Mouse (Mus musculus) liver, embryonic 13.5 days (tissue): Measurements from ENCODE around the gene Ptpre. TPM values are rescaled to one million over a fixed set of nuclear protein-coding genes. Genes with fewer than 3 reads are reported as not detected.
"Not testable (repeated sequence)": the region's sequence is repeated elsewhere in the genome, so short reads cannot be mapped to it uniquely, and the experiment has no call there.

Experiments
- ATAC-seq: fragments of 200-750 bp; cut with Nextera tagmentation; 2 replicates; pipeline ENCODE4 v1.8.0; 2017; ENCODE audit warnings: low read depth, mild to moderate bottlenecking, moderate number of reproducible peaks, moderate library complexity
- DNase-seq: peaks from one replicate; pipeline ENCODE4 v3.0.0; 2022
- H3K27ac ChIP-seq: fragments of 300-500 bp; sonication (generic); 2 replicates; pipeline ENCODE4 v1.5.1; 2015; ENCODE audit warnings: moderate library complexity, mild to moderate bottlenecking, inconsistent platforms
- H3K27me3 ChIP-seq: fragments of 300-500 bp; sonication (generic); 2 replicates; pipeline ENCODE4 v1.6.1; 2015; ENCODE audit warnings: mild to moderate bottlenecking, inconsistent platforms
- H3K36me3 ChIP-seq: fragments of 300-500 bp; sonication (generic); 2 replicates; pipeline ENCODE4 v1.6.1; 2015; ENCODE audit warnings: mild to moderate bottlenecking, inconsistent platforms
- H3K4me1 ChIP-seq: fragments of 300-500 bp; sonication (generic); replicated peaks from 2 replicates; pipeline ENCODE4 v1.6.1; 2015; ENCODE audit warnings: inconsistent platforms
- H3K4me2 ChIP-seq: fragments of 300-500 bp; sonication (generic); 2 replicates; pipeline ENCODE4 v1.6.1; 2015; ENCODE audit warnings: inconsistent platforms, mild to moderate bottlenecking, moderate library complexity
- H3K4me3 ChIP-seq: fragments of 300-500 bp; sonication (generic); replicated peaks from 2 replicates; pipeline ENCODE4 v1.5.1; 2015; ENCODE audit warnings: mild to moderate bottlenecking, inconsistent platforms
- H3K9ac ChIP-seq: fragments of 300-500 bp; sonication (generic); 2 replicates; pipeline ENCODE4 v1.6.1; 2015; ENCODE audit warnings: mild to moderate bottlenecking, inconsistent platforms
- H3K9me3 ChIP-seq: fragments of 300-500 bp; sonication (generic); replicated peaks from 2 replicates; pipeline ENCODE4 v1.6.1; 2016; ENCODE audit warnings: inconsistent platforms
- WGBS: fragments of 180-500 bp; shearing (Covaris S2); methylation state at CpG from one replicate; pipeline ENCODE4 v1.1.7; 2015; ENCODE audit not compliant: insufficient replicate concordance; 5-methylcytosine and 5-hydroxymethylcytosine counted together
- polyA plus RNA-seq: library from polyadenylated mRNA; unstranded; fragments of >200 nt; fragmentation: Nextera tagmentation; extraction: Ambion mirVana; gene quantifications from 2 replicates; pipeline ENCODE4 v1.2.1, GENCODE M21; 2015

Ptpre gene
- polyA plus RNA-seq, 1 experiment from 2014 or later = 2.8 TPM

- H3K27me3 ChIP-seq, H3K4me2 ChIP-seq, ATAC-seq, H3K9me3 ChIP-seq, H3K4me1 ChIP-seq, H3K27ac ChIP-seq, H3K4me3 ChIP-seq, H3K9ac ChIP-seq, DNase-seq: not testable (repeated sequence)
- H3K36me3 ChIP-seq = peaks cover 100% of the 10 kb centered on the region
- 95% methylated on average over 5 of the region's 5 CpGs for WGBS
Observed at GRCm38 (mm10) chr7:135697021-135697740, 159.9 kb downstream of the Ptpre start.

- 100% methylated on average over 2 of the region's 2 CpGs for WGBS
- Histone ChIP-seq H3K4me3 (no peak overlapping the region), H3K9ac (no peak overlapping the region), H3K36me3 (peaks cover 100% of the 10 kb centered on the region), H3K4me2 (no peak overlapping the region), H3K27me3 (no peaks in the 10 kb centered on the region), H3K4me1 (no peaks in the 10 kb centered on the region), H3K9me3 (no peaks in the 10 kb centered on the region), H3K27ac (no peak overlapping the region)
- no peak for DNase-seq
- no peak for ATAC-seq
Observed at GRCm38 (mm10) chr7:135698362-135698761, 161.1 kb downstream of the Ptpre start.

GRCm38 (mm10) chr7:135699351-135699750 is 162.1 kb downstream of the Ptpre start:
- peaks cover 100% of the 10 kb centered on the region for H3K36me3 ChIP-seq
- H3K9ac ChIP-seq, DNase-seq, ATAC-seq, H3K4me2 ChIP-seq, H3K9me3 ChIP-seq, H3K4me3 ChIP-seq, H3K27me3 ChIP-seq, H3K27ac ChIP-seq, H3K4me1 ChIP-seq: not testable (repeated sequence)
- 89% methylated on average over 6 of the region's 6 CpGs for WGBS

- no peak for DNase-seq
- WGBS = 91% methylated on average over 9 of the region's 9 CpGs
- Histone ChIP-seq H3K36me3 (peaks cover 100% of the 10 kb centered on the region), H3K4me3 (no peak overlapping the region), H3K9me3 (no peaks in the 10 kb centered on the region), H3K9ac (no peak overlapping the region), H3K27ac (no peak overlapping the region), H3K27me3 (no peaks in the 10 kb centered on the region), H3K4me2 (no peak overlapping the region), H3K4me1 (peaks cover 12% of the 10 kb centered on the region; the same call in 1 of the 2 replicates)
- no peak for ATAC-seq
Observed at GRCm38 (mm10) chr7:135703600-135704148, 166.4 kb downstream of the Ptpre start.

GRCm38 (mm10) chr7:135704251-135704650 is 167.0 kb downstream of the Ptpre start:
- Histone ChIP-seq H3K9ac (no peak overlapping the region), H3K9me3 (no peaks in the 10 kb centered on the region), H3K4me3 (no peak overlapping the region), H3K27ac (no peak overlapping the region), H3K4me1 (peaks cover 12% of the 10 kb centered on the region; the same call in 1 of the 2 replicates), H3K4me2 (no peak overlapping the region), H3K36me3 (peaks cover 100% of the 10 kb centered on the region), H3K27me3 (no peaks in the 10 kb centered on the region)
- DNase-seq (no peak), ATAC-seq (no peak)
- 85% methylated on average over 8 of the region's 8 CpGs for WGBS

- H3K27me3 ChIP-seq = no peaks in the 10 kb centered on the region
- ATAC-seq = no peak
- H3K36me3 ChIP-seq = peaks cover 100% of the 10 kb centered on the region
- H3K9ac ChIP-seq = no peak overlapping the region
- H3K4me1 ChIP-seq = peaks cover 18% of the 10 kb centered on the region
- DNase-seq = no peak
- no peak overlapping the region for H3K4me3 ChIP-seq
- WGBS = 90% methylated on average over 1 of the region's 1 CpGs
- no peak overlapping the region for H3K4me2 ChIP-seq
- no peak overlapping the region for H3K27ac ChIP-seq
- H3K9me3 ChIP-seq = no peaks in the 10 kb centered on the region
Observed at GRCm38 (mm10) chr7:135705083-135705482, 167.8 kb downstream of the Ptpre start.

- DNase-seq (no peak), ATAC-seq (no peak)
- H3K4me1 ChIP-seq = peaks cover 25% of the 10 kb centered on the region
- H3K27me3 ChIP-seq = no peaks in the 10 kb centered on the region
- H3K36me3 ChIP-seq = peaks cover 100% of the 10 kb centered on the region
- no peak overlapping the region for H3K9ac ChIP-seq
- H3K4me3 ChIP-seq = no peak overlapping the region
- no peaks in the 10 kb centered on the region for H3K9me3 ChIP-seq
- WGBS = 89% methylated on average over 6 of the region's 6 CpGs
- H3K27ac ChIP-seq = no peak overlapping the region
- H3K4me2 ChIP-seq = no peak overlapping the region
Observed at GRCm38 (mm10) chr7:135705753-135706152, 168.5 kb downstream of the Ptpre start.

- Histone ChIP-seq H3K4me3 (no peak overlapping the region), H3K4me1 (peaks cover 41% of the 10 kb centered on the region), H3K36me3 (peaks cover 81% of the 10 kb centered on the region), H3K9ac (no peak overlapping the region), H3K27ac (no peak overlapping the region), H3K27me3 (no peaks in the 10 kb centered on the region), H3K4me2 (no peak overlapping the region), H3K9me3 (no peaks in the 10 kb centered on the region)
- 79% methylated on average over 2 of the region's 2 CpGs for WGBS
- DNase-seq (no peak), ATAC-seq (no peak)
Observed at GRCm38 (mm10) chr7:135710702-135711101, 173.4 kb downstream of the Ptpre start.

- 62% methylated on average over 1 of the region's 1 CpGs for WGBS
- Histone ChIP-seq H3K4me2 (peak overlapping the region; percentile 85), H3K4me1 (peaks cover 50% of the 10 kb centered on the region), H3K27ac (peak overlapping the region; percentile 56; the same call in 1 of the 2 replicates), H3K9ac (peak overlapping the region; percentile 100), H3K9me3 (no peaks in the 10 kb centered on the region), H3K27me3 (no peaks in the 10 kb centered on the region), H3K36me3 (peaks cover 63% of the 10 kb centered on the region), H3K4me3 (peak overlapping the region; percentile 98)
- no peak for ATAC-seq
- no peak for DNase-seq
Observed at GRCm38 (mm10) chr7:135712534-135712933, 175.3 kb downstream of the Ptpre start.

- Histone ChIP-seq H3K36me3 (peaks cover 55% of the 10 kb centered on the region), H3K27ac (peak overlapping the region; percentile 56; the same call in 1 of the 2 replicates)
- no peak for ATAC-seq
Observed at GRCm38 (mm10) chr7:135713326-135713725, 176.0 kb downstream of the Ptpre start.

GRCm38 (mm10) chr7:135715166-135715565 is 177.9 kb downstream of the Ptpre start:
- Histone ChIP-seq H3K27ac (peak overlapping the region; percentile 97), H3K4me2 (peak overlapping the region; percentile 85), H3K4me1 (peaks cover 63% of the 10 kb centered on the region), H3K27me3 (no peaks in the 10 kb centered on the region), H3K9me3 (no peaks in the 10 kb centered on the region), H3K9ac (peak overlapping the region; percentile 100), H3K36me3 (peaks cover 37% of the 10 kb centered on the region), H3K4me3 (peak overlapping the region; percentile 98)
- no peak for ATAC-seq
- under 1% methylated on average over 7 of the region's 7 CpGs for WGBS
- no peak for DNase-seq

More at GRCm38 (mm10) chr7:135713326-135713725, 176.0 kb downstream of the Ptpre start:
- Histone ChIP-seq H3K4me2 (peak overlapping the region; percentile 85), H3K4me3 (peak overlapping the region; percentile 98), H3K4me1 (peaks cover 54% of the 10 kb centered on the region), H3K9me3 (no peaks in the 10 kb centered on the region), H3K27me3 (no peaks in the 10 kb centered on the region), H3K9ac (peak overlapping the region; percentile 100)
- WGBS = 79% methylated on average over 8 of the region's 8 CpGs
- DNase-seq = no peak
